Mouse (Mus musculus): ENCODE results near the gene Chchd1.

The Chchd1 gene

DNA sequence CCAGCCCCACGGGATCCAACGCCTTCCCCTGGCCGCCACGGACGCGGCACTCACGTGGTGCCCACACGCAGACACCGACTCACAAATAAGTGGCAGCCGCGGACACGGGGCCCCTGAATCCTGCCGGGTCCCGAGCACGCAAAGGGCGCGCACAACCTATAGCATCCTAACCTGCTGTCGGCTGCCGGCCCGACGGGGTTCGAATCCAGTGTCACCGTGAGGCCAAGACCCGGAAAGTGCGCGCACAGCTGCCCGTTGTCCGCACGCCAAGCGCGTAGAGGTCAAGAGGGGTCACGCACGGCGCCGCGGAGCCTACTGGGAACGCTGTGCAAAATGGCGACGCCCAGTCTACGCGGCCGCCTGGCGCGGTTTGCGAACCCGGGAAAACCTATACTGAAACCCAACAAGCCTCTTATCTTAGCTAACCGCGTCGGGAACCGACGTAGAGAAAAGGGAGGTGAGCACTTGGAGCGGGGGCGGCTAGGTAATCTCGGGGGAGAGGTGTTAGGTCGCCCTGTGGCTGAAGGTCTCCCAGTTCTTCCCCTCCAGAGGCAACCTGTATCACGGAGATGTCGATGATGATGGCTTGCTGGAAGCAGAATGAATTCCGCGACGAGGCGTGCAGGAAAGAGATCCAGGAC lies at the start of gene Chchd1:
Chchd1 (plus strand) TSS at position 266 of the 641 bp plus-strand sequence.
- DNase-seq (ENCODE audit: low spot score in 2 of 2), result peak; percentile 83 to 96

DNA sequence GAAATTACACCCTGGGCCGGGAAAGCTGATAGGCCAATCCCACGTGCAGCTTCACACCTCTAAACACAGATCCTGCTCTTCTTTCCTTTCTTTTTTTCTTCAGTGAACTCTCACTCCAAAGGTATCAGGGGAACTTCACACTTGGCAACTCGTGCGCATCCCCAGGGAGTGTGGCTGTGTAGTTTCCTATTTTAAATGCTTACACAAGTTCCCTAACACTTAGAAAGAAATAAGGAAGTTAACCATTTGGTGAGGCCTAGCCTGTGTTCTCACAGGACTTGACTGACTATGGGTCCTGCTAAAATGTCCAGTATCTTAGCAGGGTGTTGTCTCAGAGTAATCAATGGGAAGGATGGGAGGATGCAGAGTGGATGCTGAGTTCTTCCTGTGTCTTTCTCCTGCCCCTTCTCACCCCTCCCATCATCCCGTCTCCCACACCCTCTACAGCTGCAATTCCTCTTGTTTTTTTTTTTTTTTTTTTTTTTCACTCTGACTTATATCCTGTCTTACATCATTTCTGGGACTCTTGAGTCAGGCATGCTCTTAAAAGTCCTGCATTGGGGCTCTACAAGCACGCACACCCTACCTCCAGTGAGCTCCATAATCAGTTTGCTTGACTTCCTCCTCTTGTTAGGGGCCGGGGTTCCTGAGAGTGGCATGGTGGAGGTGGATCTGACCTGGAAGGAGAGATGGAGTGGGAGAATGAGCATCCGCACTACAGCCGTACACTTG lies 48.0 kb upstream of the Chchd1 start:
- DNase-seq (ENCODE audit: low spot score in 2 of 2), result no peak

DNA sequence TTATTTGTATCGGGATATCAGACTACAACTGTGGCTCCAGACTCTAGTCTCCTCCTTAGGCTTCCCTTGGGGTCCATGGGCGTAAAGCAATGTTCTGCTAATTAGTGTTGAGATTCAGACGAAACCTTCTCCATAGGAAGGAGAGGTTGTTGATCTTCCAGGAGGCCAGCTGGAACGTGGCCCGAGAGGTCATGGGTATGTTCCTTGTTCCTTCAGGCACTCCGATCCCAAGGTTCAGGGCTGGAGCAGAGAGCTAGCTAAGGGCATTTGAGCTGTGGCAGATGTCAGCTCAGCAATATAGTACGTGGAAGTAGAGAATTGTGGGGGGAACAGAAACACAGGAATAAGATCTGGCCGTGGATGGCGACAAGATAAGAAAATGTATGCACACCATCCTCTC lies 47.1 kb upstream of the Chchd1 start:
- DNase-seq (ENCODE audit: low spot score in 2 of 2), result no peak

DNA sequence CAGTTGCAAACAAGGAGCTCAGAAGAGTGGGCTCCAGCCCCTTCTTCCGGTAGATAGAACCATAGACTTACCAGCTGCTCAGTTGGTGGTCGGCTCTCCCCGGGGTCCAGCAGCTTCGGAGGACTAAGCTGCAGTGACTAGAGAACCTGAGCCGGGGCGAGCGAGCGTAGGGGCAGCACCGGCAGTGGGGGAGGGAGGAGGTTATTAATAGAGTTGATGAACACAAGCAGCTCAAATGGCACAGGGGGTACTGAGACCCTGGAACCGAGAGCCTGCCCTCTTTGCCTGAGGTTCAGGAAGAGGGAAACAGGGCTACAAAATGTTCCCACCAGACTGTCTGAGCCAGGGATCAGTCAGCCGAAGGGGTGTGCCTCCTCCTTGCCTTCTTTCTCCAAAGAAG lies 46.4 kb upstream of the Chchd1 start, which contains the start of gene Myoz1:
Myoz1 (minus strand) TSS at position 180 of the 400 bp plus-strand sequence.
- DNase-seq (ENCODE audit: low spot score in 2 of 2), result no peak

GRCm38 (mm10) chr14:20658326-20658725 lies 44.5 kb upstream of the Chchd1 start:
- DNase-seq (ENCODE audit: low spot score in 2 of 2), result no peak

GRCm38 (mm10) chr14:20658902-20659301 lies 43.9 kb upstream of the Chchd1 start:
- no peak for DNase-seq (ENCODE audit: low spot score in 2 of 2)

- no peak for DNase-seq (ENCODE audit: low spot score in 2 of 2)
Measured at GRCm38 (mm10) chr14:20659687-20660086, 43.1 kb upstream of the Chchd1 start.

DNA sequence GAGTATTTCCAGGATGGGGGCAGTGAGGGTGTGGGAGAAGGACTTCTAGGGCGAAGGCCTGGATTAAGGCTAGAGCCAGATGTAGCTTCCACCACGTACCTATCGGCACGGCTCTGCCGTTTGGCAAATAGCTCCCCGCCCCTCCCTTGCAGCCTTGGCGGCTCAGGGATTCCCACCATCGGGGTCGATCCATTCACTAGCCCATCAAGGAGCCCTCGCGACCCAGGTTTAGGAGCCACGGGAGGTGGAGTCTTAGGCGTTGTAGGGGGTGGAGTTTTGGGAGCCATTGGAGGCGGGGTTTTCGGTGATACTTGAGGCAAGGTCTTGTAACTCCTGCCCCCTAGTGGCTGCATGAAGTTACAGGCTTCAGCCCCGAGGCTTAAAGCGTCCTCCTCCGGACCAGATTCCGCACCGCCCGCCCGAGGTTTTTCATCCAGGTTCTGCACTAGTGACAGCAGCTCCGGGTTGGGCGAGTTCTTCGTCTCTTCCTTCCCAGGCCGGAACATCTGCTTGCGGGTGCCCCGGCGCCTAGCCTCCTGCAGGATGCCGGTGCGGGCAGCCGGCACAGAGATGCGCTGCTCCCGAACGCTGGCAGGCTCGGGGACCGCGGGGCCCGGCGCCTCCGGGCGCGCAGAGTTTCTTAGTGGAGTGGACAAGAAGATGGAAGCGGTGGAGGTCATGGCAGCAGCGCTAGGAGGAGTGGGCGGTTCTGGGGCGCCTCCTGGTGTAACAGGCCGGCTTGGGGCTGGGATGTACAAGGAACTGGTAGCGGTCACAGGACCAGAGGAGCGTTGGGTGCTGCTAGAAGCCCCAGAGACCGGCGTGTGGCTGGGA lies 41.8 kb upstream of the Chchd1 start:
- peak; percentile 87 to 89 for DNase-seq (ENCODE audit: low spot score in 2 of 2)

DNA sequence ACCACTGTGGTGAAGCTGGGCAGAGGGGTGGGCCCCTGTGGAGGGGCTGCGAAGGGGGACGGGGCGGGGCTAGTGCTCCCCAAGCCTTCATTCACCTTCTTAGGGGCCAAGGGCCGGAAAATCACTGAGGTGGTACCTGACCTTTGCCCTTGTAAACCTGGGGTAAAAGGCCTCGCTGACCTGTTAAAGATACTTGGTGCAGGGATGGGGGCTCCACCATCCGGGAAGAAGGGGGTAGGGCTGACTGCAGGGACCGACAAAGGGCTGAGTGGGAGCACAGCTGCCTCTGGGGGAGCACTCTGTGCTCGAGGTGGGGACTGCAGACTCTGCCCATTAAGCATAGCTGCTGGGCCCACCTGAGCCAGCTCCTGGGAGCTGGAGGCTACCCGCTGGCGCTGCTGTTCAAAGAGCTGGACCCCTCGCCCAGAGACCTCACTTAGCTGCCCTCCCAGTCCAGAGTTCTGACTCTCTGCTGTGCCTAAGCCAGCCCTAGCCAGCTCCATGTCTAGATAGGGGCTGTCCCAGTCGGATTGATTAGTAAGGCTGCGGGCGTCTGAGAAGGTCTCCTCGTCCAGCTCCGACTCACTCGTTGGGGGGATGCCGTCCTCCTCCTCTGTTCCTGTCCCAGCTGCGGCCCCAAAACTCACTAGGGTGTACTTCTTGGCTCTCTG lies 41.0 kb upstream of the Chchd1 start:
- no peak for DNase-seq (ENCODE audit: low spot score in 2 of 2)

DNA sequence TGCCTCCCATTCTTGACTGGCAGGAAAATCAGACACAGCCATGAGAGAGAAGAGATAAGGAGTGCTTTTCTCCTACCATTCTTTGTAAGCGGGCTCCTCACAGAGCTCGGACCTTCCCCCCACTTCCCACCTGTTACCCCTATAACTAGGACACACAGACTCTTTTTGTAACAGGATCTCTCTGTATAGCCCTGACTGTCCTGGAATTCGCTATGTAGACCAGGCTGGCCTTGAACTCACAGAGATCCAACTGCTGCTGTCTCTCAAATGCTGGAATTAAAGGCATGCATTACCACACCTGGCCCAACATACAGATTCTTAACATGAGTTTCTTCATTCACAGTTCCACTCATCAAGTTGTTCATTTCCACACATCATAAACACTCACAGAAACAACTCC lies 40.1 kb upstream of the Chchd1 start:
- DNase-seq (ENCODE audit: low spot score in 2 of 2), result no peak

- DNase-seq (ENCODE audit: low spot score in 2 of 2), result no peak
Measured at GRCm38 (mm10) chr14:20663601-20664000, 39.2 kb upstream of the Chchd1 start.

- no peak for DNase-seq (ENCODE audit: low spot score in 2 of 2)
Measured at GRCm38 (mm10) chr14:20664436-20664835, 38.4 kb upstream of the Chchd1 start.

- no peak for DNase-seq (ENCODE audit: low spot score in 2 of 2)
Measured at GRCm38 (mm10) chr14:20667469-20667868, 35.3 kb upstream of the Chchd1 start.

GRCm38 (mm10) chr14:20668154-20668810 lies 34.5 kb upstream of the Chchd1 start, which contains the start of gene Synpo2l:
TSS of gene Synpo2l (minus strand) at chr14:20668354.
- DNase-seq (ENCODE audit: low spot score in 2 of 2), result no peak

- DNase-seq (ENCODE audit: low spot score in 2 of 2), result no peak
Measured at GRCm38 (mm10) chr14:20672990-20673389, 29.8 kb upstream of the Chchd1 start.

GRCm38 (mm10) chr14:20673735-20674063 lies 29.1 kb upstream of the Chchd1 start:
- DNase-seq (ENCODE audit: low spot score in 2 of 2), result peak in 1 of 2 experiments; percentile 35

DNA sequence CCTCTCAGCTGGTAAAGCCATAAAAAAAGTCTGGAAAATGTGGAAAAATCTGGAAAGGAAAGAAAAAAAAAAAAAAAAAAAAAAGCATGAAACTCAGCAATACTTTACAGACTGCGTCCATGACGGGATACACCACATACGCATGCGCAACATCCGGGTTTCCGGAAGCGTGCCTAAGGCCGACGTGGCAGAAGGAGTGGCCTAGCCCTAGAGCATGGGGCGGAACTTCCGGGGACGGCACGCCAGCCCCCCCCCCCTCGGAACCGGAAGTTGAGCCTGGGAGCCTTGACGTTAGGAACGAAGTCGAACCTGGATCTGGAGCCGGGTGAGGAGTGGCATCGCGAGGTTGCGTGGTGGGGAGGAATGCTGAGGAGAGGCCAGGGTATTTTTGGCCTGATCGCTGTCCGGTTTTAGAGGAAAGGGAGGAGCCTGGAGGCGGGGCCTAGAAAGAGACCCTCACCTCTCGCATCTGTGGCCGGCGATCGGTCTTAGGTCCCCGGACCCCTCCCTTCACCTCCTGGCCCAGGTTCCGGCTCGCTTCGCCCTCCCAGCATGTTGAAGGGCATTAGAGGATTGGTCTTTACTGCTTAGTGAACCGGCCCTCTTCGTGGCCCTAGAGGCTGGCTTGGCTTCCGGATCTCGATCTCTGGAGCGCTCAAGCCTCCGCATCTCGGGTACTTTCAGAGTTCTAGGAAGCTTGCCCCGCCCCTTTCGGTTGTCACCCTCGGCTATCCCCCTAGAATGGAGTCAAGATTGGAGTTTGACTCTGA lies 28.6 kb upstream of the Chchd1 start, which contains the start of gene Sec24c:
Sec24c (plus strand) TSS at position 245 of the 770 bp plus-strand sequence.
- DNase-seq (ENCODE audit: low spot score in 2 of 2), result peak; percentile 94 to 96

- no peak for DNase-seq (ENCODE audit: low spot score in 2 of 2)
Measured at GRCm38 (mm10) chr14:20677906-20678305, 24.9 kb upstream of the Chchd1 start.

- no peak for DNase-seq (ENCODE audit: low spot score in 2 of 2)
Measured at GRCm38 (mm10) chr14:20681742-20682141, 21.1 kb upstream of the Chchd1 start.

DNA sequence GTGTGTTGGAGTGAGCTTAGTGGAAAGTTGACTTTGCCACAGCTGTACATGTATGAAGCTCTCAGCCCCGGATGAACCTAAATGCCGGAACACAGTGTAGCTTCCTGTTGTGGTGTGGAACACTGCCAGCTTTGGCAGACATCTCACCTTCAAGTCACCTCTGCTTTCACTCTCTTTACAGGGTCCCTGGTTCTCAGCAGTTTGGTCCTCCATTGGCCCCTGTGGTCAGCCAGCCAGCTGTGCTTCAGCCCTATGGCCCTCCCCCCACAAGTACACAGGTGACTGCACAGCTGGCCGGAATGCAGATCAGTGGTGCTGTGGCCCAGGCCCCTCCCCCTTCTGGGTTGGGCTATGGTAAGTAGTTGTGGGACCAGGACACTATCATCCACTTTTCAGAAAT lies 20.3 kb upstream of the Chchd1 start:
- no peak for DNase-seq (ENCODE audit: low spot score in 2 of 2)
